Mouse (Mus musculus) hindbrain, embryonic 16.5 days (tissue): ENCODE measurements around the gene Hba-x. TPM values are rescaled to one million over a fixed set of nuclear protein-coding genes. Genes with fewer than 3 reads are reported as not detected.

Experiments
- ATAC-seq: fragments of 200-750 bp; cut with Nextera tagmentation; 2 replicates; pipeline ENCODE4 v1.8.0; 2017; ENCODE audit warnings: moderate TSS enrichment, moderate library complexity
- H3K27ac ChIP-seq: fragments of 300-500 bp; sonication (generic); 2 replicates; pipeline ENCODE4 v1.5.1; 2014; ENCODE audit warnings: low read depth, mild to moderate bottlenecking, control low read depth, low read length, moderate library complexity
- H3K27me3 ChIP-seq: fragments of 300-500 bp; sonication (generic); replicated peaks from 2 replicates; pipeline ENCODE4 v1.6.1; 2014; ENCODE audit warnings: low read length; ENCODE audit not compliant: control insufficient read depth, insufficient read depth
- H3K36me3 ChIP-seq: fragments of 300-500 bp; sonication (generic); 2 replicates; pipeline ENCODE4 v1.6.1; 2014; ENCODE audit warnings: mild to moderate bottlenecking, low read length, moderate library complexity, mixed read lengths; ENCODE audit not compliant: control insufficient read depth, insufficient read depth
- H3K4me1 ChIP-seq: fragments of 300-500 bp; sonication (generic); 2 replicates; pipeline ENCODE4 v1.6.1; 2014; ENCODE audit warnings: low read depth, low read length; ENCODE audit not compliant: control insufficient read depth, insufficient read depth
- H3K4me2 ChIP-seq: fragments of 300-500 bp; sonication (generic); 2 replicates; pipeline ENCODE4 v1.6.1; 2014; ENCODE audit warnings: mild to moderate bottlenecking, low read length, control low read depth, moderate library complexity
- H3K4me3 ChIP-seq: fragments of 300-500 bp; sonication (generic); 2 replicates; pipeline ENCODE4 v1.5.1; 2014; ENCODE audit warnings: mild to moderate bottlenecking, low read length, control low read depth, moderate library complexity
- H3K9ac ChIP-seq: fragments of 300-500 bp; sonication (generic); 2 replicates; pipeline ENCODE4 v1.6.1; 2014; ENCODE audit warnings: low read depth, mild to moderate bottlenecking, control low read depth, low read length, moderate library complexity
- H3K9me3 ChIP-seq: fragments of 300-500 bp; sonication (generic); 2 replicates; pipeline ENCODE4 v1.6.1; 2014; ENCODE audit warnings: mild to moderate bottlenecking, low read length, moderate library complexity; ENCODE audit not compliant: control insufficient read depth
- WGBS: fragments of 180-500 bp; shearing (Covaris S2); extraction: QIAGEN DNeasy Blood & Tissue Kit; methylation state at CpG from one replicate; pipeline ENCODE4 v1.1.7; 2014; 5-methylcytosine and 5-hydroxymethylcytosine counted together
- polyA plus RNA-seq: library from polyadenylated mRNA; unstranded; fragments of >200 nt; fragmentation: Nextera tagmentation; extraction: Ambion mirVana; gene quantifications from 2 replicates; pipeline ENCODE4 v1.2.1, GENCODE M21; 2015

Hba-x gene
- polyA plus RNA-seq, 1 experiment from 2014 or later, result 4.9 TPM

DNA sequence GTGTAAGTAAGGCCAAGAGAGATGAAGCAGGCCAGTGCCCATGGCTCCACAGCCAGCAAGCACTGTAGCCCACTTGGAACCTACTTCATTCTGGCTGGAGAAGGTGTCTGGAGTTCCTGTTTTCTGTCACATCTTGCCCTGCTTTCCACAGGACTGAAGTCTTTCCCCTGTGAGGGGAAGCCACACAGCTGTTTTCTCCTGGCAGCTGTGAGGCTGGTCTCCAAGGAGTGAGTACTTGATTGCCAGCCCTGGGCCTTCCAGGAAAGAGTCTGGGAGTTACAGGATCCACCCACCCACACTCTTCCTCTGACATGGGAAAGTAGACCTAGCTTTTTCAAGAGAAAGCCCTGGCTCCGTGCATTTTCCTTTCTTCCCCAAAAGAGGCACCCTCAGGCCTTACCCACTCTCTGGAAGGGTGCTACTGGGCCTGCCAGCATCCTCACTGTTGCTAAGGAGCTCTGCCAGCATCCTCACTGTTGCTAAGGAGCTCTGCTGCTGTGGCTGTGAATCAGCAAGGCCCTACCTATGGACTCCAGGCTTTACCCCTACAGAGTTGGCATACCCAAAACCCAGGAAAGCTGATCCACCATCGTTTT, 26.7 kb downstream of the Hba-x start:
- H3K4me2 ChIP-seq, result no peak overlapping the region
- ATAC-seq, result peak; percentile 68; the same call in 1 of the 2 replicates
- no peak overlapping the region for H3K9ac ChIP-seq
- H3K4me3 ChIP-seq, result no peak overlapping the region
- 41% methylated on average over 2 of the region's 2 CpGs for WGBS
- H3K27ac ChIP-seq, result peak overlapping the region; percentile 6; the same call in 1 of the 2 replicates
- no peaks in the 10 kb centered on the region; the same call in 1 of the 2 replicates for H3K4me1 ChIP-seq
- no peaks in the 10 kb centered on the region for H3K27me3 ChIP-seq
- H3K9me3 ChIP-seq, result no peaks in the 10 kb centered on the region
- H3K36me3 ChIP-seq, result no peaks in the 10 kb centered on the region

DNA sequence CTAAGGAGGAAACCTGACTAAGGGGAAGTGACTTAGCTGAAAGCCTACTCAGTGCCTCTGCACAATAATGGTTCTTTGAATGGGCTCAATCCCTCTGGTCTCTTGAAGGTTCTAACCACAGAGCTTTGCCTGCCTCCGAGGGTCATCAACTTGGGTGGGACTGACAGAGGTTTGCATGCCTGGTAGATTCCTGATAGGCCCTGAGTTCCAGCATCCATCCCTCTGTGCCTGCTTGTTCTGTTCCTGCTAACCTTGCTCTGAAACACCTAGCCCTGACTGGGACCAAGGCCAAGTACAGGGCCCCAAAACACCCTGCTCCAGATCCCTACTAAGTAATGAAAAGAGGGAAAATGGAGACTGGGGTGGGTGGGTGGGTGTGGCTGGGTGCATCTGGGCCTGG, 27.3 kb downstream of the Hba-x start:
- WGBS, result 86% methylated on average over 1 of the region's 1 CpGs

DNA sequence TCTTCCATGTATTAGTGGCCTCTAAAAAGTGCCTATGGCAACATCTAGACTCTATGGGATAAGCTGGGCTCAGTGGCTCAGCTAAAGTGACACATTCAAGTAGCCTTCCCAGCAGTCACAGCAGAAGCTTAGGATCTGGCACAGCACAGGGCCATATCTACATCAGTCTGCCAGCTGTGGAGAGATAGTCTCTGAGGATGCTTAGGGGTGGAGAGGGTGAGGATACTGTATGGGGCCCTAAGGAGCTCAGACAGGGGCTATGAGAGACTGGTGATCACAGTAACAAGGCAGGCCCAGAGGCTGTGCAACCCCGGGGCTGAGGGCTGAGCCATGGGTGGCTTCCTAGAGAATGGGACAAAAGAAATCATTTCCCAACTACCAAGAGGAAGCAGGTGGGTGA, 30.8 kb downstream of the Hba-x start:
- Histone ChIP-seq H3K9me3 (no peaks in the 10 kb centered on the region), H3K4me3 (no peak overlapping the region), H3K36me3 (no peaks in the 10 kb centered on the region), H3K27ac (no peak overlapping the region), H3K9ac (no peak overlapping the region), H3K27me3 (no peaks in the 10 kb centered on the region), H3K4me2 (no peak overlapping the region), H3K4me1 (no peaks in the 10 kb centered on the region; the same call in 1 of the 2 replicates)
- 75% methylated on average over 1 of the region's 1 CpGs for WGBS
- no peak for ATAC-seq

More for the DNA sequence above, 27.3 kb downstream of the Hba-x start:
- Histone ChIP-seq H3K4me1 (no peaks in the 10 kb centered on the region; the same call in 1 of the 2 replicates), H3K27me3 (no peaks in the 10 kb centered on the region), H3K36me3 (no peaks in the 10 kb centered on the region), H3K4me3 (no peak overlapping the region), H3K27ac (no peak overlapping the region), H3K4me2 (no peak overlapping the region), H3K9me3 (no peaks in the 10 kb centered on the region), H3K9ac (no peak overlapping the region)
- no peak for ATAC-seq

DNA sequence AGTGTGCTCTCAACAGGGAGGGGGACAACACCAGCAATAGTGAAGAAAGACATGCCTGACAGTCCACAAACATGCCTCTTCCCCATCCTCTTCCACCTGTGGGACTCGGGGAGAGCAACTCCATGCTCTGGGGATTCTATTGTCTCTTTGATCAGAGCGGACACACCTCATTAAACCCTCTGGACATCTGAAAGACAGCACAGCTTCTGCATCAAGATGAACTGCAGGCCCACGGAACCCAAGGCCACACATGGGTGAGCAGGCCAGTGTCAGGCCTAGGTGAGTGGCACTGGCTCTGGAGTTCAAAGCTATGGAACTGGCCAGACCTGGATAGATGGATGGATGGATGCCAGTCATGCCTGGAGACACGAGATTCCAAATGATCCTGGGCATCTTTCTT, 33.2 kb downstream of the Hba-x start:
- Histone ChIP-seq H3K9ac (no peak overlapping the region), H3K27ac (no peak overlapping the region), H3K4me2 (no peak overlapping the region), H3K9me3 (no peaks in the 10 kb centered on the region), H3K36me3 (no peaks in the 10 kb centered on the region), H3K4me3 (no peak overlapping the region), H3K27me3 (no peaks in the 10 kb centered on the region), H3K4me1 (no peaks in the 10 kb centered on the region)
- ATAC-seq, result no peak
- 40% methylated on average over 4 of the region's 4 CpGs for WGBS

DNA sequence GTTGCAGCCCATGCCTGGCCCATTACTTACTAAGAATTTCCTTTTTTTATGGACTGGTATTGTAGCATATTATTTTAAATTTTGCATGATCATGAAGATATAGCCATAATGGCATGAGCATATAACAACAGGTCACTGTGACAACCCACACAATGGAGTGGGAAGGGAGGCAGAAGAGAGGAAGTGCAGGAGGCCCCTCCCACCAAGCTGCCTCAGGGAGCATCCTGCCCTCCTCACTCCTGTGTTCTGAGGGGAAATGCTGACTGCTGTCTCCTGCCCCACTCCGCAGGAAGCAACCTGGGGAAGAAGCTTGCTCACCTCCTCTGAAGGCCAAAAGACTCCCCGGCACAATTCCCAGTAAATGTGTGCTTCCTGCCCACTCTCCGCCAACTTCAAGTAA, 33.7 kb downstream of the Hba-x start:
- Histone ChIP-seq H3K4me2 (no peak overlapping the region), H3K9me3 (no peaks in the 10 kb centered on the region), H3K9ac (no peak overlapping the region), H3K27ac (no peak overlapping the region), H3K27me3 (no peaks in the 10 kb centered on the region), H3K4me1 (no peaks in the 10 kb centered on the region), H3K36me3 (no peaks in the 10 kb centered on the region), H3K4me3 (no peak overlapping the region)
- no peak for ATAC-seq
- WGBS, result 76% methylated on average over 3 of the region's 3 CpGs

DNA sequence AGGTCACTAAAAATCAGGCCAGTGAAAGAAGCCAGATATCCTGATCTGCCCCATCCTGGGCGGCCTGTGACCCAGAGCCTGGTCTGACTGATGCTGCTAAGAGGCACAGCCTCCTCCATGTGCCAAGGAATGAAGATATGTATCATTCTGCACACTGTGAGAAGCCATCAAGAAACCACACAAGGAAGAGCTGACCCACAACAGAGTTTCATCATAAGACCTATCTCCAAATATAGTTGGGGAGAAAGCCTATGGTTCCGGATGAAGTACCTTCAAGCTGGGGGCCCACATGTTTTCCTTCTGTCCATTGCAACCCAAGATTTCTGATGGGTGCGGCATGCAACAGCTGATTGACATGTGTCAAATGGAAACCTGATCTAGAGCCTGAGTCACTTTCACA, 39.8 kb downstream of the Hba-x start:
- Histone ChIP-seq H3K4me3 (no peak overlapping the region), H3K9me3 (no peaks in the 10 kb centered on the region), H3K27me3 (no peaks in the 10 kb centered on the region), H3K27ac (no peak overlapping the region), H3K4me1 (no peaks in the 10 kb centered on the region), H3K36me3 (no peaks in the 10 kb centered on the region), H3K9ac (no peak overlapping the region), H3K4me2 (no peak overlapping the region)
- WGBS, result 87% methylated on average over 3 of the region's 3 CpGs
- no peak for ATAC-seq

DNA sequence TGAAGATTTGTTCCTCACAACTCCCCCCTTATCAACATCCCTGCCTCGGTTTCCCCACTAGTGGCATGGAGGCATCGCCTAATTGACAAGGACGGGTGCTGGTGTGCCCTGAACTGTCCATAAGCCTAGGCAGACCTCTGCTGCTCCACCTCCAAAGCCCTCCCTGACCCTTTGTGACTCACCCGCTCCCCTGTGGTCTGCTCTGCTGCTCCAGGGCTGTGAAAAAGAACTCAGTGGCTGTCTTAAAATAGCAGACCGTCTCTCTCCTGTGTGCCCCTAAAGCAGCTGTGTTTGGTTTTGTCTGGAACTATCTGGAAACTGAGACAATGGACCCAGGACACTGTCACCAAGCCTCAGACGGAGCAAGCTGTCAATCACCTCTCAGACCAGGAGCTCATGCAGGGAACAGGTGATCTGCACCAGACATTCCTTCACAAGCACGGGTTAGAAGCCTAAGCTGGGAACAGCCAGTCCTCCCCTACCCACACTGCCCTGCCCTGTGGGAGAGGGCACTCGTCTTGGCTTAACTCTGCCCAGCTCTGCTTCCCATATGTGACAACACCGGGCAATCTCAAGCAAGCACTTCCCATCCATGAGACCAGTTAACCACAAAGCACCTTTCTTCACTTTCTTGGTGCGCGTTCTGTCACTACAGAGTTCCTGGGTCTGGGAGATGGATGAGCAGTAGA, 44.5 kb downstream of the Hba-x start:
- WGBS, result 62% methylated on average over 11 of the region's 11 CpGs
- H3K9me3 ChIP-seq, result no peaks in the 10 kb centered on the region
- H3K9ac ChIP-seq, result no peak overlapping the region; the same call in 1 of the 2 replicates
- H3K4me2 ChIP-seq, result no peak overlapping the region
- no peaks in the 10 kb centered on the region for H3K4me1 ChIP-seq
- ATAC-seq, result no peak
- H3K27ac ChIP-seq, result no peak overlapping the region
- H3K36me3 ChIP-seq, result no peaks in the 10 kb centered on the region
- H3K27me3 ChIP-seq, result no peaks in the 10 kb centered on the region
- H3K4me3 ChIP-seq, result no peak overlapping the region

DNA sequence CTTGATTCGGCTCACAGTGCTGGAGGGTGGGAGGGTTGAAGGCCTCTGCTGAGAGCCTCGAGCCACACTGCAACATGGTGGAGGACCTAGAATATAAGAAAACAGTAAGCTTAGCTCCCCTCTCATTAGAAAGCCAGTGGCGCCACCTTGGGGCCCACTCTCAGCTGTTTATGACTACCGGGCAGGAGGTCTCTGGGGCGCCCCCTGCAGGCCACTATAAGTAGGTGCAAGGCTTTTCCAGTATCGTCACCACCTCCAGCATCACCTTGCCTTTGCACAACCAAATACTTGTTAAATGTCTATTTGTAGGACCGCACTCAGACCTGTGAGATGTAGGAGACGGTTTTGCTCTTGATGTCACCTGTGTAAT, 45.0 kb downstream of the Hba-x start:
- no peak for ATAC-seq
- no peaks in the 10 kb centered on the region for H3K4me1 ChIP-seq
- WGBS, result 39% methylated on average over 8 of the region's 8 CpGs

DNA sequence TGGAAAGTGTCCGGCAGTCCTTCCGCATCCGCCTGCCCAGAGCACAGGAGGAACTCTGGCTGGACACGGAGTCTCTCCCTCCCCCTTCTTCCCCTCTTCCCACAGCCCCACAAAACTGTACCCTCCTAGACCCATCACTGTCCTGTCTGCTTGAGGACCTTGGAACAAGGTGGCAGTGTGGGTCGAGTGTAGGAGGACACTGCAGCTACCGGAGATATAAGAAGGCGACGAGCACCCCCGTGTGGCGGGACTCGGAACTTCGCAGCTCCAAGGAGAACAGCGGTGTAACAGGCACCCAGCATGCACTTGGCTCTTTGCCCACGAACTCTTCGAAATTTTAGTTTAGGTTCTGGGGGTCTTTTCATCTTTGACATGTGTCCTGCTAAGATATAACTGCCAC, 48.4 kb downstream of the Hba-x start:
- WGBS, result 11% methylated on average over 15 of the region's 15 CpGs
- Histone ChIP-seq H3K27ac (no peak overlapping the region), H3K4me3 (no peak overlapping the region), H3K36me3 (no peaks in the 10 kb centered on the region), H3K9me3 (no peaks in the 10 kb centered on the region), H3K27me3 (no peaks in the 10 kb centered on the region), H3K4me2 (peak overlapping the region; percentile 40), H3K9ac (peak overlapping the region; percentile 47), H3K4me1 (no peaks in the 10 kb centered on the region)
- peak; percentile 89 for ATAC-seq

More for the DNA sequence above, 45.0 kb downstream of the Hba-x start:
- Histone ChIP-seq H3K27ac (no peak overlapping the region), H3K4me3 (no peak overlapping the region), H3K4me2 (no peak overlapping the region), H3K9ac (no peak overlapping the region), H3K36me3 (no peaks in the 10 kb centered on the region), H3K27me3 (no peaks in the 10 kb centered on the region), H3K9me3 (no peaks in the 10 kb centered on the region)
